Mouse (Mus musculus): ENCODE results near the gene Sash3. TPM values are rescaled to one million over a fixed set of nuclear protein-coding genes. Genes with fewer than 3 reads are reported as not detected.
A peak's percentile ranks its signal among the peaks of the same experiment; 100 is the strongest.

The Sash3 gene
- polyA plus RNA-seq, 1 experiment from 2014 or later: 1.2 TPM

DNA sequence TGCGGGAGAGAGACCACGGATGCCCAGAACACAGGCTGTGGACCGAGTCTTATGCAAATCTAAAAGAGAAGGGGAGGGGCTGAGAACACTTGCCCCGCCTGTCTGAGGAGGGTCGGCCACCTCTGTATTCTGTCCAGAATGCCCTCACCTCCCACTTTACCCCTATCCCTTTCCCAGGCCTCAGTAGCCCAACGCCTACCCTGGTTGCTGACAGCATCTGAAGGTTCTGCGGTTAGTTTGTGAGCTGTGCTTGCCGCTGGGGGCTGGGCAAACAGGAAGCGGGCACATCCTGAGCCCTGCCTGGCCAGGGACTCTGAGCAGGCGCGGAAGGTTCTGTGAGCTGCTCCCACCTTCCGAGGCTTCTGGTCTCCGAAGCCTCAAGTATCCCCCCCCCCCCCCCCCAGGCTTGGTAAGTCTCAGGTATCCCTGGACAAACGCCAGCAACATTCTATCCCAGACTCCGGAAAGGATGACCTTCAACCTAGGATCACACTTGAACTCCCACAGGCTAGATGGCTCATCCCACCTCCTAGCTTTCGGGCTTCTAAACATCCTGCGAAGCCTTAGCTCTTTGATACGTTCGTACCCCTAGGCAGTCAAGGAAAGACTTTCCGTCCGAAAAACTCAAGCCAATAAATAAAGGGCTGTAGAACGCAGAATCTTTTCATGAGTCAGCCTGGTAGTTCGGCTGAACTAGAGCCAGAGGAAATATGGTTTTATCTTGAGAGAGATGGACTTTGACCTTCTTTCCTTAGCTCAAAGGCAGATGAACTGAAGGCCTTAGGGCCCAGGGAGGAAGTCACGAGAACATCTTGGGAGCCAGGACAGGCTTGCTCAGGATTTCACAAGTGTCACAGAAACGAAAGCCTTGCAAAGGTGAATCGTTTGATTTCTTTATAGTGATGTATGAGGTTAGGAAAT is 2.6 kb upstream of the Sash3 start:
- H3K4me2 ChIP-seq (ENCODE audit: low read length): peak overlapping the region; percentile 53
- H3K9ac ChIP-seq (ENCODE audit: low read length): no peak overlapping the region
- no peak for ATAC-seq (ENCODE audit: insufficient number of reproducible peaks, insufficient read depth, low FRiP score, low read depth)
- no peaks in the 10 kb centered on the region; the same call in 1 of the 2 replicates for H3K27me3 ChIP-seq (ENCODE audit: control insufficient read depth, insufficient read depth, low read length)
- peaks cover 0 to 3% of the 10 kb centered on the region in 2 experiments; a peak in 2 of 4 replicates for H3K4me1 ChIP-seq (ENCODE audit: control insufficient read depth in 2 of 2, insufficient read depth in 2 of 2, low read length in 2 of 2)
- no peaks in the 10 kb centered on the region for H3K36me3 ChIP-seq (ENCODE audit: control insufficient read depth, insufficient read depth, low read length)
- peak overlapping the region; percentile 20 to 42; a peak in 3 of 4 replicates for H3K4me3 ChIP-seq (ENCODE audit: control insufficient read depth in 1 of 2, insufficient read depth in 1 of 2, low read depth in 1 of 2, low read length in 2 of 2)
- 52% methylated on average over 26 of the region's 26 CpGs for WGBS
- H3K9me3 ChIP-seq (ENCODE audit: control insufficient read depth, low read length): no peaks in the 10 kb centered on the region
- no peak overlapping the region for H3K27ac ChIP-seq (replicated peaks in 1 of 2; ENCODE audit: control insufficient read depth in 1 of 2, insufficient read depth in 1 of 2, low read depth in 2 of 2, low read length in 2 of 2)

DNA sequence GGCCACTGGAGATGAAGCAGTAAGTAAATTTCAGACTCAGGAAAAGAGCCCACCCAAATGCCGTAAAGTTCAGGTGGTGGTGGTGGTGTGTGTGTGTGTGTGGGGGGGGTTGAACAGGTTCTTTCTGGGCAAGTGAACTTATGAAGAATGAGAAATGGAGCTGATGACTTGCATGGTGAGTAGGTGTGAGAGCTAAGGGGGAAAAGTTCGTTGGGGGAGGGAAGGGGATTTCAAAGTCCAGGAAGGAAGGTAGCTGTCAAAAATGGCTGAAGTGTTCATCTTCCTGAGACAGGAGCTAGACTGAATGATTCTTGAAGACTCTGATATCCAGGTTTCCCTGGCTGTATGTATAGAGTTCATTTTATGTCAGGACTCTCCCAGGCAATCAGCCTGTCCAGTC is 990 bp downstream of the Sash3 start:
- 72% methylated on average over 2 of the region's 2 CpGs for WGBS
- H3K9ac ChIP-seq (ENCODE audit: low read length): no peak overlapping the region
- H3K4me1 ChIP-seq (ENCODE audit: control insufficient read depth in 2 of 2, insufficient read depth in 2 of 2, low read length in 2 of 2): peaks cover 2 to 5% of the 10 kb centered on the region in 2 experiments; a peak in 3 of 4 replicates

DNA sequence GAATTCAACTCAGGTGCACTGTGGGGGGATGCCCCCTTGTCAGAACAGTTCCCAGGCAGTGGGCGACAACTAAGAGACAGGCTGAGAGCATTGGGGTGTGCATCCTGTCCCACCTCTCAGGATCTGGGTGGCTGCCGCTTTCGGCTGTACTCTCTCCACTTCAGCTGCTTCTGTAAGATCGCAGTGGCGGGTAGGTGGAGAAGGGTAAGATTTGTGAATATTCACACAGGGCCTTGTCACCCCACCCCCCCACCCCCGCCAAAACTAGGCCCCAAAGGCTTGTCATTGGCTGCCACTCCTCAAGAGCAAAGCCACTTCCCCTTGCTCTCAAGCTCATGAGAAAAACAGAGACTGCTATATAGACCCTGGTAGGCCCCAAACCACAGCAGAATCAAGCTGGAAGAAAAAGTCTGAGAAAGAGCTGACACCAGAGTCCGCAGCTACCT is 1.5 kb downstream of the Sash3 start:
- no peak for ATAC-seq (ENCODE audit: insufficient number of reproducible peaks, insufficient read depth, low FRiP score, low read depth)
- no peak overlapping the region for H3K27ac ChIP-seq (replicated peaks in 1 of 2; ENCODE audit: control insufficient read depth in 1 of 2, insufficient read depth in 1 of 2, low read depth in 2 of 2, low read length in 2 of 2)
- 79% methylated on average over 7 of the region's 7 CpGs for WGBS

More for the DNA sequence above, 990 bp downstream of the Sash3 start:
- H3K27me3 ChIP-seq (ENCODE audit: control insufficient read depth, insufficient read depth, low read length): no peaks in the 10 kb centered on the region; the same call in 1 of the 2 replicates
- no peak overlapping the region for H3K4me3 ChIP-seq (ENCODE audit: control insufficient read depth in 1 of 2, insufficient read depth in 1 of 2, low read depth in 1 of 2, low read length in 2 of 2)
- no peaks in the 10 kb centered on the region for H3K36me3 ChIP-seq (ENCODE audit: control insufficient read depth, insufficient read depth, low read length)
- no peak for ATAC-seq (ENCODE audit: insufficient number of reproducible peaks, insufficient read depth, low FRiP score, low read depth)
- H3K27ac ChIP-seq (replicated peaks in 1 of 2; ENCODE audit: control insufficient read depth in 1 of 2, insufficient read depth in 1 of 2, low read depth in 2 of 2, low read length in 2 of 2): no peak overlapping the region
- H3K4me2 ChIP-seq (ENCODE audit: low read length): no peak overlapping the region
- H3K9me3 ChIP-seq (ENCODE audit: control insufficient read depth, low read length): no peaks in the 10 kb centered on the region

DNA sequence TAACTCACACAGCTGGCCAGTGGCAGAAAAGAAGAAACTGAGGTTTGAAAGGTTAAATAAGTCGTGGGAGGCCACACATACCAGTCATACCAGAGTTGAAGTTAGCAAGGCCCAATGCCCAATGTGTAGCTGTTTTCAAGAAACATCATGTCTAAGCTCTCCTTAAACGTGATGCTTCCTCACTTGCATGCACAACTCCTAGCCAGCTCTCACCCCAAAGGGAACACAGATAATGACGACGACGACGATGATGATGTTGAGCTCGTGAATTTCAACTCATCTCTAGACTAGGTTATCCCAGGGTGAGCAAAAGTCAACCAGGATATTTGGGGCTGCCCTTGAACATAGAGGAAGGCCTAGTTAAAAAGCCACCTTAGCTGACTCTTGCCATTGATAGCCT is 5.9 kb downstream of the Sash3 start:
- Histone ChIP-seq H3K4me3 (ENCODE audit: control insufficient read depth in 1 of 2, insufficient read depth in 1 of 2, low read depth in 1 of 2, low read length in 2 of 2) (no peak overlapping the region), H3K9me3 (ENCODE audit: control insufficient read depth, low read length) (no peaks in the 10 kb centered on the region), H3K27ac (replicated peaks in 1 of 2; ENCODE audit: control insufficient read depth in 1 of 2, insufficient read depth in 1 of 2, low read depth in 2 of 2, low read length in 2 of 2) (no peak overlapping the region), H3K27me3 (ENCODE audit: control insufficient read depth, insufficient read depth, low read length) (peaks cover 10% of the 10 kb centered on the region; the same call in 1 of the 2 replicates), H3K9ac (ENCODE audit: low read length) (no peak overlapping the region), H3K4me1 (ENCODE audit: control insufficient read depth in 2 of 2, insufficient read depth in 2 of 2, low read length in 2 of 2) (peaks cover 5 to 11% of the 10 kb centered on the region in 2 experiments), H3K36me3 (ENCODE audit: control insufficient read depth, insufficient read depth, low read length) (no peaks in the 10 kb centered on the region), H3K4me2 (ENCODE audit: low read length) (no peak overlapping the region)
- no peak for ATAC-seq (ENCODE audit: insufficient number of reproducible peaks, insufficient read depth, low FRiP score, low read depth)
- WGBS: 62% methylated on average over 7 of the region's 7 CpGs

More for the DNA sequence above, 1.5 kb downstream of the Sash3 start:
- no peaks in the 10 kb centered on the region for H3K9me3 ChIP-seq (ENCODE audit: control insufficient read depth, low read length)
- H3K4me1 ChIP-seq (ENCODE audit: control insufficient read depth in 2 of 2, insufficient read depth in 2 of 2, low read length in 2 of 2): peaks cover 5 to 10% of the 10 kb centered on the region in 2 experiments
- H3K4me3 ChIP-seq (ENCODE audit: control insufficient read depth in 1 of 2, insufficient read depth in 1 of 2, low read depth in 1 of 2, low read length in 2 of 2): no peak overlapping the region
- H3K36me3 ChIP-seq (ENCODE audit: control insufficient read depth, insufficient read depth, low read length): no peaks in the 10 kb centered on the region
- no peaks in the 10 kb centered on the region; the same call in 1 of the 2 replicates for H3K27me3 ChIP-seq (ENCODE audit: control insufficient read depth, insufficient read depth, low read length)
- no peak overlapping the region for H3K9ac ChIP-seq (ENCODE audit: low read length)
- H3K4me2 ChIP-seq (ENCODE audit: low read length): no peak overlapping the region

DNA sequence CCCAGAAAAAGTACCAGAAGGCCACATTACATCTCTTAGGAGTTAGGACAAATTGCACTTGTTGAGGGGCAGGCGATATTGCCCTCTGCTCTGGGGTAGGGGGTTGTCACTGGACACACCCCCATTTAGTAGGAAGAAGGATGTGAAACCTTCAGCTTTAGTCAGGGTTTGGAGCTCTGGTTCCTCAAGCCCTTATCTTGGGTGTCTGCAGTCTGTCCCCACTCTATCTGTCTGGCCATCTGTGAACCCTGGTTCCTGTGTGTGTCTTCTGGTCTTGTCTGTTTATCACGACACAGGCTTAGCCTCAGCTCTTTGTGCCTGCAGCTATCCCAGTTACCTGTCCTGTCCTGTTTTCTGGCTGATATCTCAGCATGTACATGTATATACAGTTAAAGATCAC is 7.2 kb downstream of the Sash3 start:
- no peaks in the 10 kb centered on the region for H3K9me3 ChIP-seq (ENCODE audit: control insufficient read depth, low read length)
- H3K4me2 ChIP-seq (ENCODE audit: low read length): no peak overlapping the region
- H3K4me1 ChIP-seq (ENCODE audit: control insufficient read depth in 2 of 2, insufficient read depth in 2 of 2, low read length in 2 of 2): peaks cover 5 to 11% of the 10 kb centered on the region in 2 experiments
- no peak for ATAC-seq (ENCODE audit: insufficient number of reproducible peaks, insufficient read depth, low FRiP score, low read depth)
- H3K36me3 ChIP-seq (ENCODE audit: control insufficient read depth, insufficient read depth, low read length): no peaks in the 10 kb centered on the region
- WGBS: 67% methylated on average over 2 of the region's 2 CpGs
- H3K27ac ChIP-seq (replicated peaks in 1 of 2; ENCODE audit: control insufficient read depth in 1 of 2, insufficient read depth in 1 of 2, low read depth in 2 of 2, low read length in 2 of 2): no peak overlapping the region
- no peak overlapping the region for H3K9ac ChIP-seq (ENCODE audit: low read length)
- H3K4me3 ChIP-seq (ENCODE audit: control insufficient read depth in 1 of 2, insufficient read depth in 1 of 2, low read depth in 1 of 2, low read length in 2 of 2): no peak overlapping the region
- peaks cover 10% of the 10 kb centered on the region; the same call in 1 of the 2 replicates for H3K27me3 ChIP-seq (ENCODE audit: control insufficient read depth, insufficient read depth, low read length)

DNA sequence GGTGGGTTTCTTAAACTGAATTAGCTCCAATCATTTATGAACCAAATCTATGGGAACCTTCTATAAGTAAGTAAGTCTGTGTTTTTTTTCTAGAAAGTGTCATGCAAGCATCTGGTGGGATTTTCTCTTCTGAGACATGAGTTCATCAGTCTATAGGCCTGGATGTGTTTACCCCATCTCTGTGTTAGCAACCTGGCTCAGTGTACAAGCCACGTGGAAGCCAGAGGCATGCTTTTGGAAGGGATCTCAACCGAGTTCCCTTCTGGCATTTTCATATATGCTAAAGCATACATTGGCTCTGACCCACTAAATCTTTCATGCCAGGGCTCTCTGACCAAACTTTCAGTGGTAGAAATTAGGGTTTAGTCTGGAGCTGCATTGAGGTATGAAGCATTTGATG is 7.7 kb downstream of the Sash3 start:
- H3K27me3 ChIP-seq (ENCODE audit: control insufficient read depth, insufficient read depth, low read length): peaks cover 10% of the 10 kb centered on the region; the same call in 1 of the 2 replicates
- H3K4me2 ChIP-seq (ENCODE audit: low read length): no peak overlapping the region
- H3K4me3 ChIP-seq (ENCODE audit: control insufficient read depth in 1 of 2, insufficient read depth in 1 of 2, low read depth in 1 of 2, low read length in 2 of 2): no peak overlapping the region
- H3K9ac ChIP-seq (ENCODE audit: low read length): no peak overlapping the region
- H3K36me3 ChIP-seq (ENCODE audit: control insufficient read depth, insufficient read depth, low read length): no peaks in the 10 kb centered on the region
- 65% methylated on average over 2 of the region's 2 CpGs for WGBS
- no peak overlapping the region for H3K27ac ChIP-seq (replicated peaks in 1 of 2; ENCODE audit: control insufficient read depth in 1 of 2, insufficient read depth in 1 of 2, low read depth in 2 of 2, low read length in 2 of 2)
- H3K4me1 ChIP-seq (ENCODE audit: control insufficient read depth in 2 of 2, insufficient read depth in 2 of 2, low read length in 2 of 2): peaks cover 5 to 11% of the 10 kb centered on the region in 2 experiments
- H3K9me3 ChIP-seq (ENCODE audit: control insufficient read depth, low read length): no peaks in the 10 kb centered on the region
- ATAC-seq (ENCODE audit: insufficient number of reproducible peaks, insufficient read depth, low FRiP score, low read depth): no peak

DNA sequence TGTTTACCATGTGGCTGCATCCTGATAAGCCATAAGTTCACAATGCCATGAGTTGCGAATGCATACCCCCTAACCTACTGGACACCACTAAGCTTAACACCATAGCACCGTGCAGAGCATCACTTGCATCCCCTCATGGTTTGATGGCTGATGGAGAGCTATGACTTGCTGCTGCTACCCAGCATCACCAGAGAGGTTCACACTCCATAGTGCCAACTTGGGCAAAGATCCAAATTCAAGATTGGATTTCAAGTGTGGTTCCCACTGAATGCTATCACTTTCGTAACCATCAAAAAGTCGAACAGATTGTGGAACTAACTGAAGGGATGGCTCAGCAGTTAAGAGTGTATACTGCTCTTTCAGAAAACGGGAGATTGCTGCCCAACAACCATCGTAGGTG is 9.3 kb downstream of the Sash3 start:
- H3K9ac ChIP-seq (ENCODE audit: low read length): no peak overlapping the region
- peaks cover 10% of the 10 kb centered on the region; the same call in 1 of the 2 replicates for H3K27me3 ChIP-seq (ENCODE audit: control insufficient read depth, insufficient read depth, low read length)
- H3K36me3 ChIP-seq (ENCODE audit: control insufficient read depth, insufficient read depth, low read length): no peaks in the 10 kb centered on the region
- H3K4me1 ChIP-seq (ENCODE audit: control insufficient read depth in 2 of 2, insufficient read depth in 2 of 2, low read length in 2 of 2): peaks cover 5 to 11% of the 10 kb centered on the region in 2 experiments
- H3K9me3 ChIP-seq (ENCODE audit: control insufficient read depth, low read length): no peaks in the 10 kb centered on the region
- H3K4me3 ChIP-seq (ENCODE audit: control insufficient read depth in 1 of 2, insufficient read depth in 1 of 2, low read depth in 1 of 2, low read length in 2 of 2): no peak overlapping the region
- no peak overlapping the region for H3K4me2 ChIP-seq (ENCODE audit: low read length)
- 74% methylated on average over 6 of the region's 6 CpGs for WGBS
- no peak for ATAC-seq (ENCODE audit: insufficient number of reproducible peaks, insufficient read depth, low FRiP score, low read depth)
- H3K27ac ChIP-seq (replicated peaks in 1 of 2; ENCODE audit: control insufficient read depth in 1 of 2, insufficient read depth in 1 of 2, low read depth in 2 of 2, low read length in 2 of 2): no peak overlapping the region
